Mouse (Mus musculus): ENCODE results near the gene Kazn. TPM values are rescaled to one million over a fixed set of nuclear protein-coding genes. Genes with fewer than 3 reads are reported as not detected.

Gene Kazn
- total and polyA plus RNA-seq, 3 experiments = 0.11 TPM; not detected in 2

DNA sequence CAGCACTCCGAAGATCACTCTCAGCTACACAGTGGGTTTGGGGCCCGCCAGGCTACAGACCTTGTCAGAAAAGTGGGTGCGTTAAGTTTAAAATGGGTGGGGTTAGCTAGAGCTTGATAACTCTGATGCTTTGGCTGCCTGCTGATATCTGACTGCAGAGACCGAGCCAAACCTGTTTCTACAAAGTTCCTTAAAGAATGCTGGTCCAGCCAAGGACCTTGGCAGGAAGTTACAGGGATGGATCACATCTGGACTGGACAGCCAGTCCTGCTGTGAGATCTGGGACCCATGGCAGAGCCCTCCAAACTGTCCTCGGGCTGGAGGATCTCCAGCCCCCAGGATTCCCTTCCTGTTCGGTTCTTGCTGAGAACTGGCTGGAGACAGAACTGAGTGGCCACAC lies 173.4 kb downstream of the Kazn start:
- Histone ChIP-seq H3K4me3 (ENCODE audit: low read depth, low read length) (no peak overlapping the region), H3K9me3 (replicated peaks) (peaks cover 84% of the 10 kb centered on the region), H3K4me1 (ENCODE audit: insufficient read depth, low read depth, low read length) (no peaks in the 10 kb centered on the region), H3K36me3 (replicated peaks) (no peaks in the 10 kb centered on the region), H3K27me3 (ENCODE audit: insufficient read depth, low read length) (no peaks in the 10 kb centered on the region)
- ATAC-seq (ENCODE audit: extremely low read depth, insufficient number of reproducible peaks, low FRiP score, poor library complexity, severe bottlenecking) (no peak), DNase-seq (ENCODE audit: low spot score) (no peak)
- TF ChIP-seq GATA2 (IDR thresholded peaks at IDR 0.05; ENCODE audit: borderline replicate concordance, low read depth, low read length) (no peak), CTCF (IDR thresholded peaks at IDR 0.05; ENCODE audit: low read depth, low read length) (no peak), POLR2AphosphoS5 (IDR thresholded peaks at IDR 0.05; ENCODE audit: insufficient replicate concordance, low read depth, low read length) (no peak), GATA1 (IDR thresholded peaks at IDR 0.05; ENCODE audit: borderline replicate concordance, low read length) (no peak), TAL1 (conservative IDR thresholded peaks at IDR 0.05; ENCODE audit: low read depth, low read length) (no peak)

DNA sequence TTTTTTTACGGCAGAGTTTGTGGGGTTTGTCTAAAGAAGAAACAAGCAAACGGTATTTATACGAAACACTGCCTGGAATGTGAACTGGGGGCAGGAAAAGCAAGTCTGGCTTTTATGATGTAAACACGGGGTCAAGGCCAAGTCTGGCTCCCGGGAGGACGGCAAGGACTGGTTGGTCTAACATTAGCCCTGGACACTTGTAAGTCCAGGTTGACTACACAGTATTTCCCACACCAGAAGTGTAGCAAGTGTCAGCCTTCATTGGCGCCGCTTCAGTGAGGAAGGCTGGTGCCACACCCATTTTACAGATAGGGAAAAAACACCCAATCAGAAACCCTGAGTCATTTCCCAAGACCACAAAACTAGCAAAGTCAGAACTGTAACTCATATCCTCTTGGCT lies 173.9 kb downstream of the Kazn start:
- Histone ChIP-seq H3K27me3 (ENCODE audit: insufficient read depth, low read length) (no peaks in the 10 kb centered on the region), H3K4me1 (ENCODE audit: insufficient read depth, low read depth, low read length) (no peaks in the 10 kb centered on the region), H3K4me3 (ENCODE audit: low read depth, low read length) (no peak overlapping the region), H3K36me3 (replicated peaks) (no peaks in the 10 kb centered on the region), H3K9me3 (replicated peaks) (peaks cover 84% of the 10 kb centered on the region)
- no peak for DNase-seq (ENCODE audit: low spot score)
- ATAC-seq (ENCODE audit: extremely low read depth, insufficient number of reproducible peaks, low FRiP score, poor library complexity, severe bottlenecking) = no peak
- TF ChIP-seq GATA2 (IDR thresholded peaks at IDR 0.05; ENCODE audit: borderline replicate concordance, low read depth, low read length) (no peak), GATA1 (IDR thresholded peaks at IDR 0.05; ENCODE audit: borderline replicate concordance, low read length) (no peak)

DNA sequence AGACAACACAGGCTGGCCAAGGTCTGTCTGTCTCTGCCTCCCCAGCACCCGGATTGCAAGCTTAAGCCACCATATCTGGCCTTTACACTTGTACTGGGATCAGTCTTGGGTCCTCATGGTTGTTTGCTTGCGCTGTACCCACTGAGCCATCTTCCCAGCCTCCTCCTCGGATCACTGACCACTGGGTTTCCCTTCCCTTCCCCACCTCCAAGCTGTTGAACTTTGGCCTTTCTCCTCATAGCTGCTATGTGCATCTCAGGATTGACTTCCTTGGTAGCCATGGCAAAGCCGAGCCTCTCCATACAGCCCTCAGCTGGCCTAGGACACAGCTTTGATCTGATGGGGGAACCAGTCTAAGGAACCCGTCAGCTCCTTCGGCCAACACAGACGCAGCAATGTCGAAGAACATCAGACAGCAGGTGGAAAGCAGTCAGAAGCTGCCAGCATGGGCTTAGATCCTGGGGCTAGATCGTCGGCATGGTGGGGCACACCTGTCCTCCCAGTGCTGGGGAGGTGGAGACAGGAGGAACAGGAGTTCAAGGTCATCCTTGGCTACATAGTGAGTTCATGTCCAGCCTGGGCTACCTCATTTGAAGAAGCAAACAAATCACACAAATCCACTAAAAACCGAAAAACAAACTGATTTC lies 174.5 kb downstream of the Kazn start:
- Histone ChIP-seq H3K4me3 (ENCODE audit: low read depth, low read length) (no peak overlapping the region), H3K4me1 (ENCODE audit: insufficient read depth, low read depth, low read length) (no peaks in the 10 kb centered on the region), H3K36me3 (replicated peaks) (no peaks in the 10 kb centered on the region), H3K9me3 (replicated peaks) (peaks cover 88% of the 10 kb centered on the region), H3K27me3 (ENCODE audit: insufficient read depth, low read length) (no peaks in the 10 kb centered on the region)
- no peak for ATAC-seq (ENCODE audit: extremely low read depth, insufficient number of reproducible peaks, low FRiP score, poor library complexity, severe bottlenecking)
- no peak for TF ChIP-seq CTCF (IDR thresholded peaks at IDR 0.05; ENCODE audit: low read depth, low read length)
- TF ChIP-seq GATA2 (IDR thresholded peaks at IDR 0.05; ENCODE audit: borderline replicate concordance, low read depth, low read length) = no peak
- no peak for TF ChIP-seq TAL1 (conservative IDR thresholded peaks at IDR 0.05; ENCODE audit: low read depth, low read length)
- no peak for DNase-seq (ENCODE audit: low spot score)

DNA sequence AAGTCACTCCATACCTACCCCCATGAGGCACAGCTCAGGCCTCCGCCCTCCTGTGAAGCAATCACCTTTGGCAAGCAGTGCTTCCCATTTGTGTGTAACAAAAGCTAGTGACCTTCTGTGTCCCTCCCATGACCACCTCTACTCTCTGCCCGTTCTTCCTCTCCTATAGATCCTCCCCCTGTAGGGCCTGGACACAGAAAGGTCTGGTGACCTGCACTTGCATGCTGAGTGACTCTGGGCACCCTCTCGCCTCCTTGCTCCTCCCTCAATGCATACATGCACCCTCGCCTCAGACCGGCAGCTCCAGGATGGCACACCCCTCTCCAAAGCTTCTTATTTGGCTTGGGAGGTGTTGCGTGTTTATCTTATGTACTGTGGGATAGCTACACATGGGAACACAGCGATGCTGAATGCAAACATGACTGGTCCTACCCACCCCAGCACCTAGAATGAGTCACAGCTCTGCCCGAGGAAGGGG lies 176.1 kb downstream of the Kazn start:
- Histone ChIP-seq H3K9me3 (replicated peaks) (peaks cover 91% of the 10 kb centered on the region), H3K4me3 (ENCODE audit: low read depth, low read length) (no peak overlapping the region), H3K4me1 (ENCODE audit: insufficient read depth, low read depth, low read length) (no peaks in the 10 kb centered on the region), H3K36me3 (replicated peaks) (no peaks in the 10 kb centered on the region), H3K27me3 (ENCODE audit: insufficient read depth, low read length) (no peaks in the 10 kb centered on the region)
- DNase-seq (ENCODE audit: low spot score) (no peak), ATAC-seq (ENCODE audit: extremely low read depth, insufficient number of reproducible peaks, low FRiP score, poor library complexity, severe bottlenecking) (no peak)
- no peak for TF ChIP-seq CTCF (IDR thresholded peaks at IDR 0.05; ENCODE audit: low read depth, low read length)
- TF ChIP-seq POLR2AphosphoS5 (IDR thresholded peaks at IDR 0.05; ENCODE audit: insufficient replicate concordance, low read depth, low read length) = no peak
- no peak for TF ChIP-seq GATA1 (IDR thresholded peaks at IDR 0.05; ENCODE audit: borderline replicate concordance, low read length)
- TF ChIP-seq TAL1 (conservative IDR thresholded peaks at IDR 0.05; ENCODE audit: low read depth, low read length) = no peak
- TF ChIP-seq GATA2 (IDR thresholded peaks at IDR 0.05; ENCODE audit: borderline replicate concordance, low read depth, low read length) = no peak

DNA sequence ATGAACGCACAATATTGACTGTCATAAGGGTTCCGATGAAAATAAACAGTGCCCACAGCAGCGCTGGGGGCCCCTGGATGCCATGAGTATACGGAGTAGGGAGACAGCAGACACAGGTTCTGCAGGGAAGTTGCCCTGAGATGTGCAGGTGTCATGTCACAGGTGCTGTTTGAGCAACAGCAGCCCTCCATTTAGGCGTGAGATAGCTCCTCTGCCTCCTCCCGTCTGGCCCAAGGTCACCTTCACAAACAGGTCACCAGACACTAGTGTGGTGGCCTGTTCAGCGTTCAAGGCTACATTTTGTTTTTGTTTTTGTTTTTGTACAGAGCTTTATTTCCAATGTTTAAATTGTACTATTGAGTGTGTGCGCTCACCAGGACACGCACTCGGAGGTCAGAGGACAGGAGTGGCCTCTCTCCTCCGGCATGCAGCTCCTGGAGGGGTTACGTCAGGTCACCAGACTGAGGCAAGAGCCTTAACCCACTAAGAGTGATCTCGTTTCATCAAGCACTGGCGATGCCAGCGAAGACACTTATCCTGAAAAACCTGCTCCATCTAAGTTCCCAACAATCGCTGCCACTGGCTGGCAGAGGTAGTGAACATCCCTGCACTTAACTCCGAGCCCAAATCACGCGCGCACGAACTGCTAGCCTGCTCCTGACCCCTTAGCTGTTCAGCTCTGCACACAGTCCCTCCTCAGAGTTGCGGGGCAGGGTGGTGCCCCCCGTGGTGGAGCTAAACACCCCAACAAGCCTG lies 177.5 kb downstream of the Kazn start:
- H3K4me1 ChIP-seq (ENCODE audit: insufficient read depth, low read depth, low read length) = no peaks in the 10 kb centered on the region
- H3K4me3 ChIP-seq (ENCODE audit: low read depth, low read length) = no peak overlapping the region
- ATAC-seq (ENCODE audit: extremely low read depth, insufficient number of reproducible peaks, low FRiP score, poor library complexity, severe bottlenecking) (no peak), DNase-seq (ENCODE audit: low spot score) (no peak)
- TF ChIP-seq GATA2 (IDR thresholded peaks at IDR 0.05; ENCODE audit: borderline replicate concordance, low read depth, low read length) (no peak), TAL1 (conservative IDR thresholded peaks at IDR 0.05; ENCODE audit: low read depth, low read length) (no peak), POLR2AphosphoS5 (IDR thresholded peaks at IDR 0.05; ENCODE audit: insufficient replicate concordance, low read depth, low read length) (no peak), CTCF (IDR thresholded peaks at IDR 0.05; ENCODE audit: low read depth, low read length) (no peak), GATA1 (IDR thresholded peaks at IDR 0.05; ENCODE audit: borderline replicate concordance, low read length) (no peak)
- H3K27me3 ChIP-seq (ENCODE audit: insufficient read depth, low read length) = no peaks in the 10 kb centered on the region; the same call in 1 of the 2 replicates
- H3K36me3 ChIP-seq (replicated peaks) = no peaks in the 10 kb centered on the region
- peaks cover 91% of the 10 kb centered on the region for H3K9me3 ChIP-seq (replicated peaks)

DNA sequence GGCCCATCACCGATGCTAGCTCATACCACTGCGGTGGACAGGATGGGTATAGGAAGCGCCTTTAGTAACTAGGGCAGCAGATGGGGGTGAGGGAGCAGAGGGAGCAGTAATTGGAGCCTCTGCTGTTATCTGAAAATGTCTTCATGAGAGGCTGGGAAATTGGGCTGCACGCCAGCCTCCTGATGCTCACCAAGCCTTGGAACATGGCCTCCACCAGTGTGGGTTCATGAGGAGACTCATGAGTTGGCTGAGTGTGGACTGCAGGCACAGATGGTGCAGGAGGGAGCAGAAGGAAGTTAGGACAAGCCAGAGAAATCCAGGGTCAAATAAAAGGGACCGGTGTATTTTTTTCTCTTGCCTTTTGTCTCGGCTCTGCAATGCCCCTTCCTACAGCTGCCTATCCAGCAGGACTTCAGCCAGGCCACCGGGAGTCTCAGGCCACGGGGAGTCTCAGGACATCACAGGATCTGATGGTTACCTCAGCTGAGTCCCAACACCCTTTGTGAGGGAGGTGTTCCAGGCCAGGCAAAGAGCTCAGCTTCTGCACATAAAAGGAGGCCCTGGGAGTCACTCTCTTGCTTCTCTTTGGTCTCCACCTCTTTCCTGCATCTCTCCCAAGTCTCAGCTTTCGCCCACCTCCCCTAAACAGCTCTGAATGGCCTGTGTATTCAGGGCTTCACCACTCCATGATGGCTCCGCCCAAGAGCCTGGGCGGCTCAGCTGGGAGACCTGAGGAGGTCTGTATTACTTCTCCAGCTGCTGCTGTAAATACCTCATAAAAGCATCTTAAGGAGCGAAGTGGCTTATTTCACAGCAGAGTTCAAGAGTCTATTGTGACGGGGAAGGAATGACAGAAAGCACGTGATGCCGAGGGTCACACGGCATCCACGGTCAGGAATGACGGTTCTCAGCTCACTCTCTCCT lies 178.5 kb downstream of the Kazn start:
- no peak for DNase-seq (ENCODE audit: low spot score)
- no peaks in the 10 kb centered on the region for H3K36me3 ChIP-seq (replicated peaks)
- H3K9me3 ChIP-seq (replicated peaks) = peaks cover 89% of the 10 kb centered on the region
- TF ChIP-seq POLR2AphosphoS5 (IDR thresholded peaks at IDR 0.05; ENCODE audit: insufficient replicate concordance, low read depth, low read length) = no peak
- TF ChIP-seq GATA2 (IDR thresholded peaks at IDR 0.05; ENCODE audit: borderline replicate concordance, low read depth, low read length) = no peak
- TF ChIP-seq CTCF (IDR thresholded peaks at IDR 0.05; ENCODE audit: low read depth, low read length) = no peak
- no peak for TF ChIP-seq TAL1 (conservative IDR thresholded peaks at IDR 0.05; ENCODE audit: low read depth, low read length)
- TF ChIP-seq GATA1 (IDR thresholded peaks at IDR 0.05; ENCODE audit: borderline replicate concordance, low read length) = no peak
- H3K4me3 ChIP-seq (ENCODE audit: low read depth, low read length) = no peak overlapping the region
- no peak for ATAC-seq (ENCODE audit: extremely low read depth, insufficient number of reproducible peaks, low FRiP score, poor library complexity, severe bottlenecking)
- H3K4me1 ChIP-seq (ENCODE audit: insufficient read depth, low read depth, low read length) = no peaks in the 10 kb centered on the region
- no peaks in the 10 kb centered on the region; the same call in 1 of the 2 replicates for H3K27me3 ChIP-seq (ENCODE audit: insufficient read depth, low read length)

All from G1E (cell line).